Mouse (Mus musculus) MN1 (cell line): Measurements from ENCODE around the gene Pard3.

ENCODE experiments used
- DNase-seq: peaks from one replicate; pipeline ENCODE4 v3.0.0-alpha.2; 2016; ENCODE audit warnings: low spot score

Pard3 gene

DNA sequence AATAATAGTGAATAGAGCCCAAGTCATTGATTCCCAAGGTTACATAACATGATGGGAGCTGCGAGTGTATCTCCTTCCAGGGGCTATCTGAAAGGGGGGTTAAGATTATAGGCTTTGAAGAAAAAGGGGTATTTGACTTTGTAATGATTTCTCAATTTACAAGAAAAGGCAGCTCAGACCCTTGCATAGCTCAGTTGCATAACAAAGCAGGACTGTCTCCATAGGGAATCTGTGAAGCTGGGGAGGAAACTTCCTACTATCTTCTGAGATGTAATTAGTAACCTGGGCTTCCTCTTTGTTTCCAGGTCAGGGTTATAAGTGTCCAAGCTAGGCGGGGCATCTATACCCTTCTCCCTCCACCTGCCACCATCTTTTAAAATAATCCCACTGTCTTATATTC, 279.4 kb downstream of the Pard3 start:
- DNase-seq, result no peak

DNA sequence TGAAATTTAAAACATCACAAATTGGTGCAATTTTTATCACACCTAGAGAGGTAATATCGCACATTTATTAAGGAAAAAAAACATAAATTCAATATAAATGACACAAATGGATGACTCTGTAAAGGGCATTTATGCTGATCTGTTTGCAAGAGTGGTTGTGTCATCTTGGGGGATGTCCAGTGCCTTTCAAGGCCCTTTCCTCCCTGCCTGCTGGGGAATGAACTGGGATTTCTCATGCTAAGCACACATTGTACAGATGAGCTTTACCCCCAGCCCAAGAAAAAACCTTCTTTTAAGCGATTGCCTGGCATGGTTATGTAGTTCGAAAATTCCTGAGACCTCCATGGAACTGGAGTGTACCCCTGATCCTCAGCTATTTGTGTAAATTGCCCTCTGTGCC, 280.7 kb downstream of the Pard3 start:
- no peak for DNase-seq

DNA sequence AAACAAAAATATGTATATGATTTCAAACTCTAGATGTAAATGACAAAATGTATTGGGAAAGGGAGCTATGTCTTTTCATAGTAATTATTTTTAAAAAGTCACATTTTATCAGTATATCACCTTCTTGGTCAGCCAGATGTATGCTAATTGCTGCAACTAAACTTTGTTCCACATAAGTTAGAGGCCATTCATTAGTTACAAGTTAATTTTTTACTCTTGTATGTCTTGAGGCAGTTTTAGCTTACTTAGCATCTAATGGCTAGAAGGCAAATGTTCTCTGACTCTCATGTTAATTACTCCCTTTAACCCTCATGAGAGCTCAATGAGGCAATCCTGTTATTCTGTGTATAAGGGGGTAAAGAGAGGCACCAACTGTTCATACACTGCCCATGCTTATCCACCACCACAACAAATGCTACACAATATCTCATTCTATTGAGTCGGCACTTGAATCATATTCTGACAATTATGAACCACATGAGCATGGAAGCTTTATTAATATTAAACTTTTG, 282.3 kb downstream of the Pard3 start:
- no peak for DNase-seq

DNA sequence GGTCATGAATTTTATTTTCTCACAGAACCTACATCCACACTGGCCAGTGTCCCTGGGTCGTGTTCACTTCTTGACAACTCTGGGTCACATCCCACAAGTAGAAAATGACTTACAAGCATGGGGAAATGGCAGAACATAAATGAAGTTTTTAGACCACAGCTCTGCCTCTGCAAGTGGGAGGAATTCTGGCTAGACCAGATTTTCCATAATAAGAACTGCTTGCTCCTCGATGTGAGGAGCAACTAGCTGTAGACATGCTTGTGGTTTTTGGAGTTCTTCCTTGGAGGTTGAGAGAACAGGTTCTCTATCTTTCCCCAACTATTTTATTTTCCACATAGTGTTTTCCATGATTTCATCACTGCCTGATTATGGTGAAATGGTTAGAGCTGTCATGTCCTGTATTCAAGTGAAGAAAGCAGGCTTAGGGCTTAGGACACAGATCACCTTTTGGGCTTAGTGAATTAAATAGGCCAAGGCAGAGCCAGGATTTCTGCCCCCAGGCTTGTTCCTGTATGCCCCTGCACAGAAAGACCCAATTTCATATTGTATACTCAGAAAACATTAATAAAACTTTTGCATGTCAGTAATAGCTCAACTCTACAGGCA, 284.3 kb downstream of the Pard3 start:
- no peak for DNase-seq

DNA sequence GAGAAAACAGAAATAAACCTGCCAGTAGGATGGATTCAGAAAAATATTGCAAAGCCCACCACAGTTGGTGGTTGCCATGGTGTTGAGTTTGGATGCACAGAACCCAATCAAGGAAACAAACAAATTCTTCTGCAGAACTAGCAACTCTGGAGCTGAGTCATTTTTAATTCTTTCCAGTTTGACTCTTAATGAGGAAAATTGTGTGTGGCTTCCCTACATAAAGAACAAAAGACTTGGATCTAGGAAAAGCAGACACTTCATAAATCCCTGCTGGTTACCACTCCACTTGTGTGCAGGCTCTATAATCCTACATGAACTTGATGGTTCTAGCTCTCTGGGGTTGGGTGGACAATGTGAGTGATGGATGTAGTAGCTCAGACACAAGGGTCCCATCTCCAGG, 298.1 kb downstream of the Pard3 start:
- no peak for DNase-seq

DNA sequence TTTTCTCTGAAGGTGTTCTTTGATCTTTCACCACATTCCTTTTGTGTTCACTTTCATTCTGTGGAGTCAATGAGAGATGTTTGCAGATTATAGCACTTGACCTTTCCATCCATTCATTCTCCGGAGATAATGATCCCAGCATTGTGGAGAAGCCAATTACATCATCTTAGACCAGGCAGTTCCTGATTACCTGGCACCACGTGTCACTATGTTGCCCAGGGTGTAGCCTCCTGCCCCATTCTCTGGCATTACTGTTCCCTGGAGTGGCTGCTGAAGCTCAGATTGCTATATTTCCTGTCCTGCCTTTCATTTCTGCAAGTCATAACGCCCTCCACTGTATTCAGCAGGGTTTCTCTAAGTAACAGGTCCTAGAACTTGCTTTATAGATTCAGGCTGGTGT, 304.7 kb downstream of the Pard3 start:
- DNase-seq, result no peak

DNA sequence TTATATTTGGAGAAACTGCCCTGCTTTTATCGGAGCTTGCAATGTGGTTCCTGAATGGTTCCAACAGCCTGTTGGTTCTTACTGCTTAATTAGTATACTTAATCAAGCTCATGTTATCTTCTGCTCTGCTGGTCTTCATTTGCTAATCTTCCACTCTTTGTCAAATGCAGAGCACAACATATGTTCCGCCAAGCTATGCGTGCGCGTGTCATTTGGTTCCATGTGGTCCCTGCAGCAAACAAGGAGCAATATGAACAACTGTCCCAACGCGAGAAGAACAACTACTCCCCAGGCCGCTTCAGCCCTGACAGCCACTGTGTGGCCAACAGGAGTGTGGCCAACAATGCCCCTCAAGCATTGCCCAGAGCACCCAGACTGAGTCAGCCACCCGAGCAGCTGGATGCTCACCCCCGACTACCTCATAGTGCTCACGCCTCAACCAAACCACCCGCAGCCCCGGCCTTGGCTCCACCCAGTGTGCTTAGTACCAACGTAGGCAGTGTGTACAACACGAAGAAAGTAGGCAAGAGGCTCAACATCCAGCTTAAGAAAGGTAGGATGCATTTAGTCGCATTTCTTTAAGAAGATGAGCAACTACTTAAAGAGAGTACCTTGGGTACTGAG, 307.7 kb downstream of the Pard3 start:
- no peak for DNase-seq

DNA sequence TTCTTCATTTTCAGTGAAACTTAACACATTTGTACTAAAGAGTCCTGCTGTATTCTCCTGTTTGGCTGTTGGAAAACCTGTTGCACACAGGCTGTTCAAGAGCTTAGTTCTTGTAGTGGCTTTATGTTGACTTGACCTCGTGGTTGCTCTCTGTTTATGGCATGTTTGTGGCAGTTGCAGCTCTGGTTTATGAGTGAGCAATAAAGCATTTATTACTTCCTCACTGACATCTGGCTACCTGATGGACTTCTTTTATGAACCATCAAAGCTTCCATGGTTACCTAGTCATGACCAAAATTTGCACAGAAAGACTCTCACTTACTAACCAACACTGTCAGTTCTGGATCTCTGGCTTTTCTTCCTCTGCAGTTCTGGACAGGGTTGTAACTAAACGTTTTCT, 314.1 kb downstream of the Pard3 start:
- no peak for DNase-seq

DNA sequence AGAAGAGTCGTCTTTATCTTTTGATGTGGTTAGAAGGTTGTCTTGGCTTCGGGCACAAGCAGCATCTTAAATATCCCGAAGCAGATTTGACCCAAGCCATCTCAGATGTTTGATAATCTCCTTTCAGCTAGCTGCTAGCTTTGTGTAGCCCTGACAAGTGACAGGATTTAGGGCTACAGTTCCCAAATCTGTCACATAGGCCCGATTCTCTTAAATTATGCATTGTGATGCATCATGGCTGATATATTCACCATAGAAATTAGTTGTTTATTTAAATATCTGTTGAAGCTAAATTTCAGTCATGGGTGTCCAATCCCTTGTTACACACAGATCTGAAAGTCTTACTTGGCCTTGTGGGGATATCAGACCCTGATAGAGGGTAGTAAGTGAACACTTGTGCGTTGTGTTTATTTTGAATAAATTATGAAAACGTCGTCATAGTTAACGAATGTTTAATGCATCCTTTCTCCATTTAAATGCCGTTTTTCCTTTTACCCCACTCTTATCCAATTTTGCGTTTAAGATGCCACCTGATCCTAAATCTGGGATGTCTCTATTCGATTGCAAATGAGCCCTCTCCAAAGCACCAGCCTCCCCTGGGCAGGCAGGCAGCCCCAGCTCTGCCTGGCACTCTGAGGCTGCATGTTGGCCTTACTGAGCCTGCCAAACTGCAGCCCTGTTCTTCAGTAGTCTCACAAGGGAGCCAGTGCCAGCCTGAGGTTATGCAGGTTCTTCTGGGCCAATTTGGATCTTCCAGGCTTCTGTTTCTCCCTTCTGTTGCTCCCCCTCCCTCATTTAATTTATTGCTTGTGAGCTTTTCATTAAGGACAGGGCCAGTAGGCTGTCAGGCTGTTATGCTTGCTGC, 315.5 kb downstream of the Pard3 start:
- peak; percentile 55 for DNase-seq

DNA sequence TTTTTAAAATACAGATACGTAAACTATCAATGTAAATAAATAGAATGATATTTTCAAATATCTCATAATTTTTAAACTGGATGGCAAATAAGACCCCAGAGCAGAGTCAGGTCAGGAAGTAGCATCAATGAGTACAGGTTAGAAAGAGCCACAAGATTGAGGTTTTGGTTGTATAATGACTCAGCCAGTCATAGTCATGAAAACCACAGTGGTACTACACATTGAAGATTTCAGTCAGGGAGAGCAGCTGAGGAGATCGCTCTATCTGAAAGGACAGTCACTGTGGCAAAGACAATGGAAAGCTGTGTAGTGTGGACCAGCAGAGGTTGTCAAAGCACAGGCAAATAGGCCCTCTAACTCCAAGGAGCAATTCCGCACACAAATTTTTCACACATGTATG, 317.6 kb downstream of the Pard3 start:
- DNase-seq, result no peak

DNA sequence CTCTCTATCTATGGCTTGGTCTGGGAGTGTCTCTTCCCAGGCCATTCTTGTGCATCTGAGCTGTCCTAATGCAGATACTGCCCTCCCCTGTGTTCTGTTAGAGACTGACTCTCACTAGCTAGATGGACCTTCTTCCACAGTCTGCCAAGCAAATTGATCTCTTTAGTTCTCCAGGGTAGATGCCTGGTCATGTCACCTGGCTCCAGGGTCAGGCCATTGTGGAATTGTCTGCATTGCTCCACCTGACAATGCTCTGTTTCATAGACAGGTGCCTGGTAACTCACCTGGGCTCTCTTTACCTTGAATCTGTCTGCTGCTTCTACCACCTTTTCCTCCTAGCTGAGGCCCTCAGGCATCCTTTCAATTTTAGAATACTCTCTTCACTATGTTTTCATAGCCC, 329.0 kb downstream of the Pard3 start:
- no peak for DNase-seq

DNA sequence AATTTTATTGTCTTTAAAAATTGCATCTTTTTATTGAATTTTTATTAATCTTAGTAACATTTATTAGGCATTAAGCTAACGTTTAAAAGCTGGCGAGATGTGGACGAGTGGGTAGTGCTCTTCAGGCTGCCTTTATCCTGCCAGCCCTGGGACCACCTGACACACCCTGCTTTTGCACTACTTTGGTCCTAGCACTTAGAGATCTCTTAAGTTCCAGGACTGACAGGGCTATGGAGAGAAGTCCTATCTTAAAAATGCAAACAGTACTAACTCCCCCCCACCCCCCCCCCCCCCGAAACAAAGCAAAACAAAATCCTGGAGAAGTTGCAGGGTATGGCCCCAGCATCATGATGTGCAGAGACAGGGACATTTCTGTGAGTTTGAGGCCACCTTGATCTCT, 331.8 kb downstream of the Pard3 start:
- DNase-seq, result no peak

DNA sequence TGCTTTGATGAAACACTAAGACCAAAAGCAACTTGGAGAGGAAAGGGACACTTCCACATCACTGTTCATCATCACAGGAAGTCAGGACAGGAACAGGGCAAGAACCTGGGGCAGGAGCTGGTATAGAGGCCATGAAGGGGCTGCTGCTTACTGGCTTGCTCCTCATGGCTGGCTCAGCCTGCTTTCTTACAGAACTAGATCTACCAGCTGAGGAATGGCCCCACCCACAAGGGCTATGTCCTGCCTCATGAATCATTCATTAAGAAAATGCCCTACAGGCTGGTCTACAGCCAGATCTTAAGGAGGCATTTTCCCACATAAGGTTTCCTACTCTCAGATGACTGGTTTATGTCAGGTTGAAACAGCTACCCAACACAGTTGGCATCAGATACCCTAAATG, 342.1 kb downstream of the Pard3 start:
- DNase-seq, result peak; percentile 48

DNA sequence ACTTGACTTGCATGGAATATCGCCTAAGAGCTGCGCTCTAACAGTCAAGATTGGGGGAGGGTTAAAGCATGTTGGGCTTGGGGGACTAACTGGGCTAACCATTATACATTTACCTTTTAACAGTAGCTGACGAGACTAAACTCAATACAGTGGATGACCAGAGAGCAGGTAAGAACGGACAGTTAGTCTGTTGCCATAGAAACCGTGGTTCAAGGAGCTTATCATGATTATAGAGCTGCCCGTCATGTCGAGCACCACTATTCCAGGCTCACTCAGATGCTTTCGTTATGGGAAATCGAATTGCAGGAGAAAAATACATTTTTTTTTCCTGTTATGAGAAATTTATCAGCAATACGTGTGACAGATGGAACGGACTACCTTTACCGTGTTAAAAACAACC, 346.9 kb downstream of the Pard3 start:
- no peak for DNase-seq

DNA sequence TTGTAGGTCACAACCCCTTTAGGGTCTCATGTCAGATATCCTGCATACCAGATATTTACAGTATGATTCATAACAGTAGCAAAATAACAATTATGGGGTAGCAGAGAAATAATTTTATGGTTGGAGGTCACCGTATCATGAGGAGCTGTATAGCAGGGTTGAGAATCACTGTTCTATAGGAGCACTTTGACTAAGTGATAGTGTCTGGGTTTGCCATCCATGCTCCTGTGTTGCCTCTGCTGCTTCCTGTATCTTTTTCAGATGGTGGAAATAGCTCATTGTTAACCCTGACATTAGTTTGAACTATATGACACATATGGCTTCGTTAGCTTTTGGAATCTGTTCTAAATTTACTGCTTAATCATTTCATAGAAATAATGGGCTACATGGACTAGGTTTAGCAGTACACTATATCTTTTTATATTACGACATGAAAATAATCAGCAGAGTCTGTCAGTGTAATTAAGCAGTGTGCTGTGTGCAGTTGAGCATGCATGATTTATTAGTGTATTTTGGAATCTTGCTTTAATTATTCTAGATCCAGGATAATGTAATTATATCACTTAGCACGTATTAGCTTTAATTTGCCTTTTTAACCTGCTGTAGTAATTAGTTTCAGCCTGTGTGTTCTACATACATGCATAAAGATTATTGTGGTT, 347.6 kb downstream of the Pard3 start:
- DNase-seq, result no peak

DNA sequence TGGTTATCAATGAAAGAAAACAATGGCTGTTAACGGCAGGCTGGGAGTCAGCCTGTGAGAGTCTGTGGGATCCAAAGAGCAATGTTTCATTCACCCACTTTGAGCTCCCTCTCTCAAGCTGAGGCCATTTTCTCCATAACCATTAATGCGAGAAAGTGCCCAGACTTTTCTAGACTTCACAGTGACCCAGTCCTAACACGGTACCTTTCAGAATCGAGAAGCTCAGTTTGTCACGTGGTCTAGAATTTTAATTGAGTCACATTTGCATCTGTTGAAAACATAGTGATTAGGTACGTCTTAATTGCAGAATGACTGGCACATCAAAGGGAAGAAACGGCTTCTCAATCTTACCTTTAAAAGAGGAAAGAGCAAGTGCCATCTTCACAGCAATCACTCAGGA, 359.3 kb downstream of the Pard3 start:
- no peak for DNase-seq

DNA sequence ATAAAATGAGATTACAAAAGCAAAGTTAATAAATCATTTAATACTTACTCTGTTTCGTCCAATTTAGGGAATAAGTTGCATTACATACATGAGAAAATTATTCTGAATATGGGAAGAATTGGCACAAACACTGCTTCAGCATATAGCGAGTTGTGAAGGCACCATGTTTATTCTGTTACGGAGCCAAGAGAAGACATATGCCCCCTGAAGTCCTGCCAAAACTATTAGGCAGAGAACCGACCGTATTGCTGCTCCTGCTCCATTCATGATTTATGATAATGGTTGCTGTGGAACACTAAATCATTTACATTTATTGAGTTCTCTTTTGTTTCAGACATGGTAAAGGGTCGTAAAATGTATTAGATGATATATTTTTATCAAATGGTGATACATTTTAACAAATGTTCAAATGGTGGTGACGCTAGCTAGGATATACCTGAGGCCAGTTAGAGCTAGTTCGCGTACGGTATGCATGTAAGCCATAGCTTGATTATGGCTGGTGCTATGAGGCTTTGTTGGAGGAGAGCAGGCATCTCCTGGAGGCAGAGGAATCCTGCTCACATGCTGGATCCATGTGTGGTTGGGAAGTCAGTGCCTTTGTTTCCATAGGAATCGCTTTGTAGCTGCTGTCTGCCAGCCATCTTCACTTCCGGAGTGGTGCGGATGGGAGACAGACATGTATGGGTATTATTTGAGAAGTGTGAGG, 360.7 kb downstream of the Pard3 start:
- DNase-seq, result no peak

DNA sequence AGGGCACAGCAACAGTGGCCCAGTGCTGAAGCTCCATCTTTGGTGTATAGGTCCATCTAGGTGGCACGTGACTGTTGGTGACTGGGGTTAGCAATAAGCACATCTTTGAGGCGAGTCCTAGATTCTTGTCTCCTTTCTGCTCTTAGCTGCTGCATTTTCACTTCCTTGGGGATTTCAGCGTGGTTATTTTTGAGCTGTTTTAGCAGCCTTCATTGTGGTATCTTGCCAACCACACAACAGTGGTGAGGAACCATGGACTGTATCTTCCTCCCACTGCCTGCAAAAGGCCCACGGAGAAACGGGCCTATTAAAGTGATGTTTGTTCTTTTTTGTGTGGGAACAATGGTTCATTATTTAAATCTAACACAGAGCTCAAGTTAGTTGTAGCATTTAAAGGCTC, 363.2 kb downstream of the Pard3 start:
- DNase-seq, result no peak

DNA sequence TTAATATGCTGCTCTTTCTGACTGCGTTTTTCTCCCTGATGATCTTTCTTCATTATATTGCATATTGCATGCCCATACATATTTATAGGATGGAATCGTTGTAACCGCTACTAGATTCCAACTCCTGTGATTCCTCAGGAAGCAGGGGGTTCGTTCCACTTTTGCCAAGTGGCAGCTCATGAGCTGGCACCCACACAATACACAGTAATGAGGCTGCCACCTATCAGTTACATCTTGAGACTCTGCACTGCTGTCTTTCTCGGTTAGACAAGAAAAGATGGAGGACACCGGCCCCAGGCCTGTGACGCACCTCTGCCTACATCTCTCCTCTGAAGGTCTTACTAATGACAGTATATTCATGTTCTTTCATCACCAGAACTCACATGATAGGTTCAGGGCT, 364.3 kb downstream of the Pard3 start:
- DNase-seq, result no peak

DNA sequence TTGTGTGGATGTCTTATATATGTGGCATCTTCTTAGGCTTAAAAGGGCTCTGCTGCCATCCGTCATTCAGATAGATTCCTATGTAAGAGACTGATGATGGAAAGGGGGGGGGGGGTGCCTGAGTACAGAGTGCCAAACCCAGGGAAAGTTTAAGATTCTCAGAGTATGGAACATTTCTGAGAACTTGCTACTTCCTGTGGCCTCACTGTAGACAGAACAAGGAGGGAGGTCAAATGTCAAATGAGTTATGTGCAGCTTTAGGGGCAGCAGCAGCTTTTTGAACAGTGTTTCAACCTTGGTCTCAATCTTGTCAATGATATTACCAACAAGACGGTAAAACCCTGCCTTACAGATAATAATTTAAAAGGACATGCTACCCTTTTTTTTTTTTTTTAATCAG, 367.5 kb downstream of the Pard3 start:
- no peak for DNase-seq

DNA sequence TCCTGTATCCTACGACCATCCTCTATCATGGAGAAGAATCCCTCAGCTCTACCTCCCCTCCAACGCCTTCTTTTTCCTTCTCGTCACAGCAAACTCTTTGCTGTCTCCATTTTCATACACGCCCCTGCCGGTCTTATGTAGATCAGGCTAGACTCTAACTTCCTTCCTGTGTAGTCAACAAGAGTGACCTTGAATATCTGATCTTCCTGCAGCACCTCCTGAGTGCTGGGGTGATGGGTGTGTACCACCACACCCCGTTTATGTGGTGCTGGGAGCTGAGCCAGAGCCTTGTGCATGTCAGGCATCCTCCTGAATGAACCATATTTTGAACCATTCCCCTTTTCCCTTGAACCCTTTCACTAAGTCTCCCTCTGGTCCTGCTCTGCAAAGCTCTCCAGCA, 372.3 kb downstream of the Pard3 start:
- no peak for DNase-seq

DNA sequence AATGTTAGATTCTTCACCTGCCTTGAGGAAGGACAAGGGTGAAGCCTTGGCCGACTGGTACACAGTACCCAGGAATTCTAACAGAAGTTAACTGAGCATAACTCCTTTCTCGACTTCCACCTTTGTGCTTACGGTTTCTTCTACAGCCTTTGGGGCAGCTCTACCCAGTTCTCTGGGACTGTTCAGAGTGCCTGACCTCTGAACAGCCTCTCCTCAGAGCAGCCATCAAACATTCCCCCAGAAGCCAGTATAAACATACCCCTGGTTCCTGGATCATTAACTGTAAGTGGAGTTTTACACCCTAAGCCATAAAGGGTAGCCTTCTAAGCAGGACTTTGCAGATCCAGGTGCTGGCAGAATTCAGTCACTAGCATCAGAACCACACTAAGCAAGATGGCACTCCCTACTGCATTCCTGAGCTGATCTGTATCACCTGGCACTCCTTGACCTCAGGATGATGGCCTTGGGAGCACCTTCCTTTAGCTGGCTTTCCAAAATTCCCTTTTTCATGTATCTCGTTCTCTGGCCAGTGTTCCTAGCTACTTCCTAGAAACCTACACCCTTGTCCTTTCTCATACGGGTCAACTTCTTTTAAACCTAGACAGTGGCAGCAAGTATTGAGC, 374.0 kb downstream of the Pard3 start:
- no peak for DNase-seq
